Mouse (Mus musculus) liver, adult 2 months (tissue): ENCODE data around the gene Hoxa4.

Source experiments
- CTCF ChIP-seq: fragments of 200-500 bp; IDR thresholded peaks from 2 replicates; pipeline ENCODE4 v1.5.1; 2011; ENCODE audit warnings: low read depth, low read length, control low read depth
- POLR2A ChIP-seq: fragments of 200-500 bp; IDR thresholded peaks from 2 replicates; pipeline ENCODE4 v1.6.1; 2011; ENCODE audit warnings: low read length, control low read depth; ENCODE audit not compliant: insufficient read depth; ENCODE audit errors: extremely low read depth

DNA sequence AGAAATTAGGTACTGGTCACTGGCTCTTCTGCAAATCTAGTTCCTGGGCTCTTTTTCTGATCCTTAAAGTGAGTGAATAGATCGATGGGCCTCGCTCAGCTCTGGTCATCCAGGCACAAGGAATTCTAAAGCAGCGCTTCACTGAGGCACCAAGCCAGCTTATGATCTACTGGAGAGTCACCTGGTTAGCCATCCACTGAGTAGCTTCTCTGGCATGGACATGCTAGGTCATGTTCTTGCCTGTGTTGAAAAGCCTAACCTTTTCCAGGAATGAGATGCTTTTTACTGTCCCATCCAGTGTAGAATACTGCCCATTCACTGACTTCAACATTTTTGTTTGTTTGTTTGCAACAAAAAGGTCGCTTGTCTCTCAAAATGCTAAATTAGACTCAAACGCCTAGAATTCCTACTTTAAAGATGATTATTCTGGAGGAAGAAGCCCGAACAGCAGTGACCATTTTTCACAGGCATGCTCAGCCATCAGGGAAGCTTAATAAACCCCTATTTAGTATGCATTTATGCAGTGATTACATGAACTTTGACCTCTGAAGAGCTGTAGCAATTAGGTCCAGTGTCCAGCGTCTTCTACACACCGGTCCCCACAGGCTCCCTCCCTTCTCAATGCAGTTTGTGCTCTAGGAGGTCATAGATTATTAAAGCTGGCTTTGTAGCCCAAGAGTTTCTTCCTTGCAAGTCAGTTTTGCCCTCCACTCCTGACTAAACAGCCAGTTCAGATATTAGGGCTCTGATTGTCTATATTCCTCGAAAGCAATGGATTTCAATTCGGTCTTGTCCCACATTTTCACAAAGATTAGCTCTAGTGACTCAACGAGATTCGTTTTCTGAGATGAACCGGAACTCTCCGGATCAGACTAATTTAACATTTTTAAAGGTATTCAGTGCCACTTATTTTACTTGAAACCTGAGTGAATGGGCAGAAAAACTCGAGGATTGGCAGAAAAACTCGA, 39.0 kb downstream of the Hoxa4 start:
- TF ChIP-seq CTCF (no peak), POLR2A (no peak)
